Mouse (Mus musculus) left cerebral cortex, adult 11 months (tissue): ENCODE data around the gene Ctu1.
"Not testable (repeated sequence)": the region's sequence is repeated elsewhere in the genome, so short reads cannot be mapped to it uniquely, and the experiment has no call there.

ENCODE experiments used
- DNase-seq: peaks from one replicate; pipeline ENCODE4 v3.0.0; 2022; ENCODE audit warnings: low spot score

Gene Ctu1

GRCm38 (mm10) chr7:43680960-43681359, 9.1 kb downstream of the Ctu1 start:
- no peak for DNase-seq

GRCm38 (mm10) chr7:43682511-43682910, 10.7 kb downstream of the Ctu1 start:
- not testable (repeated sequence) for DNase-seq

- no peak for DNase-seq
Observed at GRCm38 (mm10) chr7:43685088-43685487, 13.3 kb downstream of the Ctu1 start.

GRCm38 (mm10) chr7:43690118-43690517, 18.3 kb downstream of the Ctu1 start, which contains the start of gene Klk14:
Gene Klk14, plus strand, starts transcription at chr7:43690418.
- no peak for DNase-seq

GRCm38 (mm10) chr7:43710031-43710430, 38.2 kb downstream of the Ctu1 start:
- DNase-seq: no peak

- no peak for DNase-seq
Observed at GRCm38 (mm10) chr7:43712267-43712666, 40.5 kb downstream of the Ctu1 start, which contains the start of gene Klk13. Gene Klk13, plus strand, starts transcription at chr7:43712567.

- DNase-seq: no peak
Observed at GRCm38 (mm10) chr7:43712917-43713316, 41.1 kb downstream of the Ctu1 start.

- no peak for DNase-seq
Observed at GRCm38 (mm10) chr7:43713741-43714351, 42.0 kb downstream of the Ctu1 start.
